Mouse (Mus musculus) cerebellum, adult 2 months (tissue): Measurements from ENCODE around the gene Rnf138rt1. TPM values are rescaled to one million over a fixed set of nuclear protein-coding genes. Genes with fewer than 3 reads are reported as not detected.

ENCODE experiments used
- DNase-seq, 2 experiments: peaks; one replicate each; pipeline ENCODE4 v3.0.0; 2021
- H3K27ac ChIP-seq: fragments of 200-500 bp; 2 replicates; pipeline ENCODE4 v1.5.1; 2012; ENCODE audit warnings: low read length, control low read depth, inconsistent platforms; ENCODE audit not compliant: insufficient read depth
- H3K27me3 ChIP-seq: fragments of 200-500 bp; 2 replicates; pipeline ENCODE4 v1.6.1; 2012; ENCODE audit warnings: inconsistent platforms, mild to moderate bottlenecking, low read length, moderate library complexity; ENCODE audit not compliant: control insufficient read depth, insufficient read depth
- H3K4me1 ChIP-seq: fragments of 200-500 bp; 2 replicates; pipeline ENCODE4 v1.6.1; 2011; ENCODE audit warnings: low read length; ENCODE audit not compliant: control insufficient read depth, insufficient read depth
- H3K4me3 ChIP-seq: fragments of 200-500 bp; replicated peaks from 2 replicates; pipeline ENCODE3; 2011; ENCODE audit warnings: mild to moderate bottlenecking, low read depth, low read length, control low read depth; ENCODE audit not compliant: insufficient read depth
- CTCF ChIP-seq: fragments of 200-500 bp; IDR thresholded peaks from 2 replicates; pipeline ENCODE4 v1.5.1; 2011; ENCODE audit warnings: low read depth, mild to moderate bottlenecking, control low read depth, low read length, moderate library complexity, borderline replicate concordance; ENCODE audit not compliant: insufficient read depth
- POLR2A ChIP-seq: fragments of 200-500 bp; IDR thresholded peaks from 2 replicates; pipeline ENCODE4 v1.6.1; 2011; ENCODE audit warnings: low read length, control low read depth, borderline replicate concordance; ENCODE audit not compliant: insufficient read depth
- WGBS: fragments of 180-500 bp; shearing (Covaris S2); methylation state at CpG from one replicate; pipeline ENCODE4 v1.1.7; 2018; 5-methylcytosine and 5-hydroxymethylcytosine counted together
- polyA plus RNA-seq: library from polyadenylated mRNA; depleted of rRNA; stranded (reverse); fragments of >200 nt; gene quantifications from 2 replicates; pipeline ENCODE4 v1.2.3, GENCODE M21; 2012; rRNA removed

The Rnf138rt1 gene
- polyA plus RNA-seq, 1 experiment = 1.3 TPM

DNA sequence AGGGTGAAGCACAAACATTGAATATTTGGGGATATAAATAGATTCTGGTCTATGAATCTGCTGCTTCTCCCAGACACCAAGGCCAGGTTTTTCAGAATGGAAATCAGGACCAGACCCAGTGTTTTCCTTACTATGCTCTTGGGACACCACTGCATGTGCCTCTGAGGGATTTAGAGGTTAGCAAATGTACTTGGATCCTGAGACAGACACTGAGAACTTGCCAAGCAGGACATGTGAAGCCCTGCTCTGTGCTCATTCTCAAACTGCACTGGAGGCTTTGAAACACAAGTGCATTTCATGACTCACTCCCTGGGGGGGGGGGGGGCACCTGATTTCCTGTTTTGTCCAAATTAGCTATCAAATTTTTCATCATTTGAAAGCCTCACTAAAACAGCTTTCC lies 37.5 kb downstream of the Rnf138rt1 start:
- Histone ChIP-seq H3K27me3 (no peaks in the 10 kb centered on the region), H3K4me3 (no peak overlapping the region), H3K27ac (no peak overlapping the region), H3K4me1 (no peaks in the 10 kb centered on the region)
- no peak for DNase-seq
- TF ChIP-seq CTCF (no peak), POLR2A (no peak)

DNA sequence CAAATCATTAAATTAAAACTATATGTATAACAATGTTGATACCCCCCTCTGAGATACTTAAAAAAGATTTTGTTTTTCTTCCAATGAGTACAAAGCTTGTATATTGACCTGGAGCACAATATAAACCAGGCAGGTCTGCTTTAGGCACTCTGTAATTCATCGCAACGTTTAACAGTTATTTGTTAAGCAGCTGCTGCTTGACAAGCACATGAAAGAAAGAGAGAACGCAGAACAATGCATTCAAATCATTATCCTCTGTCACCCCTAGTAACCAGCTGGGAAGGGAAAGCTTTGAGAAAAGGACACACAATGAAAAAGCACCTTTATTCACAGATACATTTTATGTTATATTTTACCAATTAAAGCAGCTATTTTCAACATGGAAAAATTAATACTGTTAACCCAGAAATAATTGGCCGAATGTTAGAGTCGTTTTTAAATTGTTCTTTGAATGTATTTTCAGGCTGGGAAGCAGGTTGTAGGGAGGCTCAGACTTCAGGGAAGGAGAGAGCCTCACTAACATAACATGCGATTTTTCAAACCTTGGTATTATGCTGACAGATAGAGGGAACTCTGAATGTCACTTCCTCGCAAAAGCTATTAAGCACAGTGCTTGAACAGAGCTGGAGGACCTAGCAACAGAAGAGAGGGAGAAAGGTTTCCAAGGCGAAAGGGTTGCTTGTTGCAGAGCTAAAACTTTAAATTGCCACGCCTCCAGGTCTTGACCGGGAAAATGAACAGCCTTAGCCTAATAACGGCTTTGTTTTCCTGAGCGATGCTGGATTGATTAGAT lies 38.1 kb downstream of the Rnf138rt1 start:
- Histone ChIP-seq H3K4me3 (no peak overlapping the region), H3K4me1 (no peaks in the 10 kb centered on the region), H3K27ac (no peak overlapping the region), H3K27me3 (no peaks in the 10 kb centered on the region)
- 26% methylated on average over 12 of the region's 12 CpGs for WGBS
- no peak for DNase-seq
- TF ChIP-seq CTCF (no peak), POLR2A (no peak)

DNA sequence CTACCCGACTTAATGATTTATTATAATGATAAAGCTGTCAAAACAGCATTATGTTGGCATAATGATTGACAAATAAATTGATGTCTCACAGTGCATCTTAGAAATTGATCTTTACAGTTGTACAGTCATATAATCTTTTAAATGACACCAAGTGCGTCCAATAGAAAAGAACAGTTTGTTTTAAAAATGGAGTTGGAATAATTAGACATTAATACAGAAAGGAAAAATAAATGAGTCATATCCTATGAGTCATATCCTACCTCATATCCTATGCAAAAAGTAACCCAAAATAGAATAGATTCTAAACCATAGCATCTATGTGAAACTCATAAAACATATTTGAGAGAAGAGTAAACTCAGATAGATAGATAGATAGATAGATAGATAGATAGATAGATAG lies 40.5 kb downstream of the Rnf138rt1 start:
- Histone ChIP-seq H3K27me3 (no peaks in the 10 kb centered on the region), H3K4me3 (no peak overlapping the region), H3K4me1 (no peaks in the 10 kb centered on the region), H3K27ac (no peak overlapping the region)
- TF ChIP-seq CTCF (no peak), POLR2A (no peak)
- no peak for DNase-seq
- WGBS = 72% methylated on average over 2 of the region's 2 CpGs

Other genes with a start within 250 kb of the Rnf138rt1 start
- 0.11 and 0.31 TPM in 2 replicates for gene Grpr, start 211.7 kb downstream of the Rnf138rt1 start, polyA plus RNA-seq
- gene Ap1s2, start 147.7 kb upstream of the Rnf138rt1 start, polyA plus RNA-seq = 51.1 and 57.8 TPM in 2 replicates
- 32.4 and 36.8 TPM in 2 replicates for gene Zrsr2, start 197.3 kb upstream of the Rnf138rt1 start, polyA plus RNA-seq